Mouse (Mus musculus) T-helper 2 cell (primary cell): ENCODE data around the gene Nlrp1b.

Experiments
- in situ Hi-C: fragments of 300-600 bp; cut with MboI, MseI; formaldehyde crosslinking; loops from one replicate; pipeline ENCODE4 v1.15.1; 2025; ENCODE audit warnings: high pct_unique_total_duplicates

The Nlrp1b gene

GRCm38 (mm10) chr11:71230684-71231480 lies at the start of gene Nlrp1b:
TSS of gene Nlrp1b (minus strand) at chr11:71230733.
- in situ Hi-C loops: no loop called here

- in situ Hi-C loops: no loop called here
Measured at GRCm38 (mm10) chr11:71261036-71261435, 30.5 kb upstream of the Nlrp1b start.

GRCm38 (mm10) chr11:71251333-71251732 lies 20.8 kb upstream of the Nlrp1b start:
- in situ Hi-C loops: no loop called here

GRCm38 (mm10) chr11:71224614-71225013 lies 5.9 kb downstream of the Nlrp1b start:
- in situ Hi-C loops: no loop called here

DNA sequence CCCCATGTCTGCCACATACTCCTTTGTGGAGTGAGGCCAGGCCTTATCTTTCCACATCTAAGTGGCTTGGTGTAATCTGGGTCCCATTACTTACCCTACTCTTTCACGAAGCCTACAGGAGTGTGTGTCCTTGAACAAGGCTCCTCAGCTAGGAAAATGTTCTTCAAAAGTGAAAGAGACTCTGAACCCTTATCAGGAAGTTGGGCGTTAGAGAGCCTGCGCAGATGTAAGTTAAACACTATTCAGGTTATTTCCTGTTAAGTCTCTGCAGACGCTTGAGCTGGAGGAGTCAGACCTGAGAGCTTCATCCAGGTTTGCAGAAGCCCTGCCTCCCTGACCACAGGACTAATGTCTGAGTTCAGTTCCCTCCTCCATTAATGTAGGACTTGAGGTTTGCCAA lies 27.8 kb downstream of the Nlrp1b start:
- in situ Hi-C loops: no loop called here

DNA sequence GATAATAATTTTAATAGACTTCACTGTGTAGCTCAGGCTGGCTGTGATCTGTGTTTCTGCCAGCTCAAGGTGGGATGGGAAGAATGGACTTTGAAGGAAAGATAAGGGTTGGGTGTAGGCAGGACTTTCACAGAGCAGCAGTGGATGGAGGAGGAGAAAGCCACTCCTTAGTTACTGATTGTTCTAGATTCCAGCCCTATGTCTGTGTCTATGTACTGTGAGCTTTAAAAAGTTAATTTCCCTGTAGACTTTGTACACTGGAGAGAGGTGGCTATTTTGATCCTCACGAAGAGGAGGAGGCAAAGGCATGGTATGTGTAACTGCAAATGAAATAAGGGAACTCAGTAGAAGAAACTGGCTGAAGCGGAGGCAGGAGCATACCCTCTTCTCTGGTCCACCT lies 31.2 kb downstream of the Nlrp1b start:
- in situ Hi-C loops: no loop called here

- in situ Hi-C loops: no loop called here
Measured at GRCm38 (mm10) chr11:71169633-71170032, 60.9 kb downstream of the Nlrp1b start.

GRCm38 (mm10) chr11:71164139-71164538 lies 66.4 kb downstream of the Nlrp1b start:
- in situ Hi-C loops: no loop called here

DNA sequence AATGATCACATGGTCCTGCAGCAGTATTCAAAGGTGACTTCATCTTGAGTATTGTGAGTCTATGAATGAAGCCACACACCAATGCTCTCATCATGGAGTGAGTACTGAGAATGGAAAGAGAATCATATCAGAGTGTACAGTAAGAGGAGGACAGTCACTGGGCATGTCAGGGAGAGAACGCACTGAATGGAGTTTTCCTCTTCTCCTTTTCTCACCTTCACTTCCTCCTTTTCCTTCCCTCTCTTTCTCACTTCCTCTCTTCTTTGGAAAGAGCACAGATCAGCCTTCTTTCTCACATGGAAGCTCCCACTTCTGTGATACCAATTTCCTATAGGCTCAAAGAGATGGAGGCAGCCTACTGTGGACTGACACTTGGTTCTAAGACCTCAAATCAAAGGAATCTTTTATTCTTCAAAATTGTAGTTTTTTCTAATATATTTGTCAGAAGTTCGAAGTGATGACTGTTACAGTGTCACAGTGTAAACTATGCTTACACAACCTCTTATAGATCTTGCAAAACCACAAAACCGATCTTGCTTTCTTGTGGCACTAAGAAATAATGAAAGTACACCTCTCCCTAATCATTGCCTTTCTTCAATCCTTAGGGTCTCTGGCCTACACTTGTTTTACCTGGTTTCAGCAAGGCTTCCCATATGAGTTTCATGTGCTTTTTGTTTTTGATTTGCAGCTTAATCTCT lies 70.9 kb downstream of the Nlrp1b start:
- in situ Hi-C loops: no loop called here

- in situ Hi-C loops: no loop called here
Measured at GRCm38 (mm10) chr11:71155272-71155671, 75.3 kb downstream of the Nlrp1b start.

DNA sequence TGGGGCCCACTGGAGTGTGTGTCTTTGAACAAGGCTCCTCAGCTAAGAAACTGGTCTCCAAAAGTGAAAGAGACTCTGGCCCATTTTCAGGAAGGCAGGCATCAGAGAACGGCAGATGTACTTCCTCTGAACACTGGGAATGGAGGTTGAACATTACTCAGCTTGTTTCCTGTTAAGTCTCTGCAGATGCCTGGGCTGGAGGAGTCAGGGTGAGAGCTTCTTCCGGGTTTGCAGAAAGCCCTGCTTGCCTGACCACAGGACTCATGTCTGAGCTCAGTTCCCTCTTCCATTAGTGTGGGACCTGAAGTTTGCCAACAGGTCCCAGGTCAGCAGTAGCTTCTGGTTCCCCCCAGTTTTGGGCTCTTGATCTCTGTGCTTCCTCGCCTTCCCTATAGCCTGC lies 85.9 kb downstream of the Nlrp1b start, which contains the start of gene Nlrp1a:
Gene Nlrp1a, minus strand, starts transcription at position 44 of the 400 bp plus-strand sequence.
- in situ Hi-C loops: no loop called here

DNA sequence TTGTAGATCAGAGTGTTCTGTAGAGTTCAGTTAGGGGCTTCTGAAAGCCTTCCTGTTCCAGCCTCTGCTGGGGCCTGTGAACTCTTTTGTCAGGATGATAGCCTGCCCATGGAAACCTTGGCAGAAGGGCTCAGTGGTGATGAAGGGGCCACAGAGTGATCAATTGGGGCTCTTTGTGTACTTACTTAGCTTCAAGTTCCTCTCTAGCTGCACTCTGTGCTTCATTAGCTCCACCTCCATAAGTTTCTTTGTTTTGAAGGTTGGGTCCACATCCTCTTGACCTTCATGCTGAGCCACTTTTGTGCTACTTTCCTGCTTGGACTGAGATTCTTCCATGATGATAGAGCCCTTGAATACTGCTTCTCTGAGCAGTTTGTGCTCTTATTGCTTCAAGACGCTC lies 88.5 kb downstream of the Nlrp1b start:
- in situ Hi-C loops: no loop called here

DNA sequence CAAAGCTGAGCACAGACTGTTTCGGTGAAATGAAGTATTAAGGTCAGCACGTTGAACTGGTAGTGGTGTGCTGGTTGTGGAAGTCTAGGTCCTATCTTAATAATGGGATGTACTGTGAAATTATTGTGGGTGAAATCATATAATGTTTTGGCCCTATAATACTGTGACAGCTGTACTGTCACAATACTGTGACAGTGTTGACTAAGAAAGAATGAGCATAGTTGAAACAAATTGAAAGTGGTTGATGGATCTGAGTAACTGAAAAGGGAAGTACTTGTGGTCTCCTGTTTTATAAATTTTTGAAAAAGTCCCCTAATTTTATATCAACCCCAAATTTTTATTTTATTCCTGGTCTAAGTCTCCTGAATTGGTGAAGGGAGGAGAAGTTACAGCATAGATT lies 123.4 kb downstream of the Nlrp1b start:
- in situ Hi-C loops: no loop called here

- in situ Hi-C loops: no loop called here
Measured at GRCm38 (mm10) chr11:71106261-71107021, 124.1 kb downstream of the Nlrp1b start.

GRCm38 (mm10) chr11:71103931-71104330 lies 126.6 kb downstream of the Nlrp1b start:
- in situ Hi-C loops: no loop called here
